Mouse (Mus musculus) erythroid progenitor cell, adult 5-6 weeks (primary cell): ENCODE results near the gene Plcb4. TPM values are rescaled to one million over a fixed set of nuclear protein-coding genes. Genes with fewer than 3 reads are reported as not detected.
A peak's percentile ranks its signal among the peaks of the same experiment; 100 is the strongest.

Experiments
- ATAC-seq: replicated peaks from 2 replicates; pipeline ENCODE4 v1.8.0; 2016; ENCODE audit warnings: moderate number of reproducible peaks, mild to moderate bottlenecking, moderate TSS enrichment, inconsistent platforms; ENCODE audit not compliant: poor library complexity, low FRiP score, severe bottlenecking
- total RNA-seq, 2 experiments: library from RNA; stranded (forward) in 1 of 2; stranded (reverse) in 1 of 2; fragments of 150-400 nt in 1 of 2; fragments of 186-747, 209-891 nt in 1 of 2; gene quantifications; 2 replicates each; pipeline versions ENCODE4 v1.2.3 to v1.2.4; 2015 to 2017; ENCODE audit warnings: low replicate concordance in 2 of 2

The Plcb4 gene
- total RNA-seq (2015; ENCODE audit: low replicate concordance), result 0.84 and 5.0 TPM in 2 replicates
- total RNA-seq (2017; ENCODE audit: low replicate concordance), result 1.2 and 3.0 TPM in 2 replicates

DNA sequence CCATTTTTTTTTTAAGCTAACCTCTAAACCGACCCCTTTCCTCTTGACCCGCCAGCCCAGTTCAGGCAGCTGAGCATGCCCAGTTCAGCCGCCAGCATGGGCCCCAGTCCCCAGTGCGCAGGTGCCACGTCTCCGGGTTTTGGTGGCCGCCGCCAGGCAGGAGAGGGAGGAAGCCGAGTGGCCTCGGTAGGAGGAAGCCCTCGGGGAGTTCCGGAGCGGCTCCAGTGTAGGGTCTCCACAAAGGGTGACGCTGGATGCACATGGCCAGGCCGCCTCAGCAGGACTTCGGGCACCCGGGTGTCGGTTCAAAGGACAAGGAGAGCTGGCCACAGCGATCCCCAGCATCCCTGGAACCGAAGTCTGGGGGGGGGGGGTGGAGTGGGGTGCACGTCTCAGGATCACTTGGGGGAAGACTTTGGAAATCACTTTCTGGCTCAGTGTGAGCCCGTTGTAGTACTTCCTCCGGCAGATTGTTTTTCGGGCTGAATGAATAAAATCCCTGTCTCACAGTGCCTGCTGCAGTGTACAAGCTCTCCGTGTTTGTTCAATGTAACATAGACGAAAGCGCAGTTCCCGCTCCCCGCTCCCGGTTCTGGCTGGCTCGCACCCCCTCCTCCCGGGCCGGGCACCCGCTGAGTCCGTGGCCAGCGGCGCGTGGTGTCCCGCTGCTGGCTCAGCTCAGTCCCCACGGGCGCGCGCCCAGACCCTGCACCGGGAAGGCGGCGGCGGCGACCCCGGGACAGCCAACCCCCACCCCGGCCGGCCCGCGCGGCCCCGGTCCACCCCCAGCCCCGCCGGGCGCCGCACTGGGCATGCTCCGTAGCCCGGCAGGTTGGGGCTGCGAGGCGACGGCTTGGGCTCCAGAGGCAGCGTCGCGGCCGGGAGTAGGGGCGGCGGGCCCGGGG is at the start of gene Plcb4:
Gene Plcb4 (plus strand): TSS at position 526 of the 905 bp plus-strand sequence.
- ATAC-seq, result peak; percentile 67

DNA sequence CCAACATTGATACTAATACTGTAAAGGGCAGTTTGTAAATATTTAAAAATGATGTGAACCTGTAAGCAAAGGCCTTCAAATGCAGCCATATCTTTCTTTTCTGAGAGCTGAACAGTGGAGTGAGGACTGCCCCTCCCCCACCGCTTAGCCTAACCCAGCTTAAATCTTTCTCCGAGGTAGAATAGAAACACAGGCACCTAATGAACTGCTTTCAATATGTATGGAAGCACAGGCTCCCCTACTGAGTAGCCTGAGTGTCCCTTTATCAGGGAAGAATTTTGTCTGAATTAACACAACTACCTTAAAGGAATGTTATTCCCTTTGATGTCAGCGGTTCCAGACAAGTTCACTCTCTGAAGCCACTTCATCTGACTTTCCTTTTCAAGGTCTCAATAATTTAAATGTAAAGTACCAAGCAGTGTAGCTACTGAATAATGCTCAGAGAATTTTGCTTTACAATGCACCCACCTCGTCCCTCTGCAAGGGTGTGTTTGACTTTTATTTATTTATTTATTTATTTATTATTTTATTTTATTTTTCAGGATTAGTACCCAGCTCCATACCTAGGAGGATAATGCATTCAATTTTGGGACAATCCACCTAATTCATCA is 44.1 kb upstream of the Plcb4 start:
- no peak for ATAC-seq

DNA sequence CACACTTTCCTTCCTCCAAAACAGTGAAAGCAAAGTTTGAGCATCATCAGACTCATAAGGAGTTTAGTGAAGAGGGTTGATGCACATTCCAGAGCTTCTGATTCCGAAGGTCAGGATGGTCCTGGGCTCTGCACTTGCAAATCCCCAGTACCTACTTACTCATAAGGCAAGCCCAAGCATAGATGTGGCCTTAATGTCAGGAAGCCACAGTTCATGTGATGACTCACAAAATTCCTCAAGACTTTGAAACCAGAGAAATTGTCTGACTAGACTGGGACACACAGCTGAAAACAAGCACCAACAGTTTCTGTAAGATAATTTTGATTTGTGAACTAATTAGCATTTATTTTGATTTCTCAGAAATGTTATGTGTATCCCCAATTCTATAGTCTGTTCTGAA is 42.7 kb upstream of the Plcb4 start:
- ATAC-seq, result no peak

DNA sequence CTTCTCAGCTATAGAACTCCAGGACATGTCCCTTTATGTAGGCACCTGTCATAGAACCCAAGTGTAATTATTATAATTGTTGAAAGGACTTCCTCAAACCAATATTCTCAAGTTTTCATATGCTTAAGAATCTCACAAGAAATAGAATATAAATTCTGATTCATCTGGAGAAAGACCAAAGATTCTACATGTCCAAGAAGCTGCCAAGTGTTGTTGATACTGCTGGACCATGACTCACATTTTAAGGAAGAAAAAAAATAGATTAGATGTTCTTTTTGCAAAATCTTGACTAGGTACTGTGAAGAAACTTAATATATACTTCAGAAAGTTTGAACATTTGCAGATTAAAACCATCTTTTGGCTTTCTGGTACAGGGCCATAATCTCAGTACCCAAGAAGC is 40.3 kb upstream of the Plcb4 start:
- no peak for ATAC-seq

DNA sequence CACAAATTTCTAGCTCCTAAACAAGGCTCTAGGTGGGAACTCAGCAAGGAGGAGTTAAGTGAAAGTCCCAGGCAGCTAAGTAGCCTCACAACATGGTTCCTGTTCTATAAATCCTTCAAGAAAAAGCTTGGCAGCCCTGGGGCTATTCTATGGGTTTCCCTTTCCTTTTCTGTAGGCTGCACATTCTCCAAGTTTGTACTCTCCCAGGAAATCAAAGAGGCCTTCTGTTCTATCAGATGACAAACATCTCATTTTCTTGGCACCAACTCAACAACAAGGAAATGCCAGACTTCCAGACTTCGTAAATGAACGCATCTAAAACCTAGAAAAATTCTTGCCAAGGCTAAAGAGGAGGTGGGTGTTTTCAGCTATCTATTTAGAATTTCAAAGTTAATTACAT is 38.9 kb upstream of the Plcb4 start:
- no peak for ATAC-seq

DNA sequence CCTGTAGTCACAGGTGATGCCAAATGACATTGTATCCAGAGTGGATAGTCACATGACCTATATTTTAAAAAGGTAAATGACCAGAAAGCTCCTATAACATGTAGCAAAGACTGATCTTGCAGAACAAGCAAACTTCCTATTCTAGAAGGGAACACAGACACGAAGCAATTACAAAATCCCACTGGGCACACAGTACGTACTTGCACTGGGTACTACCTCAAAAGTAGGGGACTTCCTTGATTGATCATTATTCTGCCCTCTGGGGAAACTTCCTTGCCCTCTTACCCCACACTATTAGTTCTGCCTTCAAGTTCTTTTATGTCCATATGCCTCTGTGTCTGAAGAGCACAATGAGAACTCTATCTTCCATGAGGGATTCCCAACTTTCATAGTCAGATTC is 31.0 kb upstream of the Plcb4 start:
- ATAC-seq, result no peak

DNA sequence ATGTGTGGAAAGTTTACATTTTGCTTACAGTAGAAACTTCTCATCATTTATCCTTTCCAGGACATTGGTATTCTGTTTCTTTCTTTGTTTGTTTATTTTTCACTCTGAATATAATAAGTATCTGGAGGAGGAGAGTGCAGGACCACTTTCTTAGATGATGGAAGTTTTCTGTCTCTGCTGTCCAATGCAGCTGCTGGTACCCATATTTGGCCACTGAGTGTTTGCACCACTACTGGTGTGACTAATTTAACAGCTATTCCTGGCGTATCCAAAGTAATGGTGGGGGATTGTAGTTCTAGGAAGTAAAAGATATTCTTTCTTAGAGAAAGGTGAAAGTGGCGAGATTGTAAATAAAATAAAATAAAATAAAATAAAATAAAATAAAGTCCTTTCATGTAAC is 21.6 kb upstream of the Plcb4 start:
- ATAC-seq, result no peak

DNA sequence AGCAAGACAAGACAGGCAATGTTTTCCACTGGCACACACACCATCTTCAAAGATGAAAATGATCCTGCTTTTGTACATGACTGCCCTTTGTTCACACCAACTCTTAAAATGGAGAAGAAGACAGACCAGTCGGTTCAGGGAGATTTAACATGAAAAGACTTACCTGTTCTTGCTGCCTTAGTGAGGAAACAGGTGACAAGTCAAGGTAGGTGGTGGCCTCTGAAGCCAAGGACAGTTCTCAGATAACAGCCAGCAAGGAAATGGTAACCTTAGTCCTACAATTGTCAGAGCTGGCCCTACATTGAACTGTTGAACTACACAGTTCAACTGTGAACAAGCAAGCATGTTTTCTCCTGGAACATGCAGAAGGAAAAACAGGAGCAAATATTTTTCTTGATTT is 17.8 kb upstream of the Plcb4 start:
- ATAC-seq, result no peak

DNA sequence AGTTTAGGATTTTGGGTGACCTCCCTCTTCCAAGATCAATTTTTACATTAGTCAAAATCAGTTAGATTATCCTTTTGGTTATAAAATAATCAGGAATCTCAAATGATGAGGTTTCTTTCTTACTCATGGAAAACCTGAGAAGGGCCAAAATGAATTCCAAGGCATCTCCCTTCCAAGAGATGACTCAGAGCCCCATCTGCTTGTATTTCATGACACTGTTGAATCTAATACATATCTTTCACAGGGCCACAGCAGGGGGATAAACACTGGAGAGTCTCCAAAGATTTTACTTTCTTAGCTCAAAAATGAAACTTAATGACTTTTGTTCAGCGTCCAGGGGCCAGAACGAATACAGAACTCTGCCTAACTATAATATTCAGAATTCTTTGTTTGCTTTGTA is 17.2 kb upstream of the Plcb4 start:
- no peak for ATAC-seq

DNA sequence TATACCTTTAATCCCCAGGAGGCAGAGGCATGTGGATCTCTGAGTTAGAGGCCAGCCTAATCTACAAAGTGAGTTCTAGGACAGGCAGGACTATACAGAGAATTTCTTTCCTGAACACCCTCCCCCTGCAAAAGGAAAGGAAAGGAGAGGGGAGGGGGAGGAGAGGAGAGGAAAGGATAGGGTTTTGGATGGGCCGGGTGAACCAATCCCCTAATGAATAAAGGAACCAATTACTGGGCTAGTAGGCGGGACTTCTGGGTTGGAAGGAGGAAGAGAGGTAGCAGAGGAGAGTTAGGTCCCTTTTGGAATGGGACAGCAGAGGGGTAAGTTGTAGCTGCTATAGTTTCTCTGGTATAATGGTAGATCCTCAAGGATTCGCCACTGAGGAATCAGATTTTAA is 12.6 kb upstream of the Plcb4 start:
- no peak for ATAC-seq

DNA sequence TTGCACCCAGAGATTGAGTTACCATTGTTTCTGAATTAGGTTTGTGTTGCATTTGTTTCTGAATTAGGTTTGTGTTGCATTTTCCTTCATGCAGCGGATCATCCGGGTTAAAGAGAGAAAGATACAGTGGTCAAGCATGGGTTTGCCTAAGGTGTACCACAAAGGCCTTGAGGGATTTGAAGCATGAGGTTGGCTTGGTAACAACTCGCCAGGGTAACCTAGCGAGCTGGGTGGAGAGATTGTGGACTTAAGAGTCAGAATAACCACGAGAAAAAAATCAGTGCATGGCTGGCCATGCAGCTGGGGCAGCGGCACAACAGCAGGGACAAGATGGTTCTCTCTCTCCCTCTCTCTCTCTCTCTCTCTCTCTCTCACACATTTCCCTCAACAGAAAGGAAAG is 12.2 kb upstream of the Plcb4 start:
- ATAC-seq, result no peak

DNA sequence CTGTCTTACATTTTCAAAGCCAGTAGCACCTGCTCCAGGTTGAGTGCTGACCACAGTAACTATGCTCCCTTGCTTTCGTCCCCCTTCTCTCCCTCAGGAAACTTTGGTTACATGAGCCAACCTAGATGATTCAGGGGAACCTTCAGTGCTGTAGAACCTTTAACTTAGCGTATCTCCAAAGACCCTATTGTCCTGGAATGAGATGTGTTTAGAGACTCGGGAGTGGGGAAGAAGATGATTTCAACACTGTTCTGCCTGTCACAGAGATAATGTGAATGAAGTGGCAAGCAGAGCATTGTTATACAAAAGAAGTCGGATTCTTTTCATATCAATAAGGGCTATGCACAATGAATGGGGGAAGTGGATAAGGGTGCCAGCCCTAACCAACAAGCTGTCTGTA is 10.8 kb upstream of the Plcb4 start:
- ATAC-seq, result no peak

DNA sequence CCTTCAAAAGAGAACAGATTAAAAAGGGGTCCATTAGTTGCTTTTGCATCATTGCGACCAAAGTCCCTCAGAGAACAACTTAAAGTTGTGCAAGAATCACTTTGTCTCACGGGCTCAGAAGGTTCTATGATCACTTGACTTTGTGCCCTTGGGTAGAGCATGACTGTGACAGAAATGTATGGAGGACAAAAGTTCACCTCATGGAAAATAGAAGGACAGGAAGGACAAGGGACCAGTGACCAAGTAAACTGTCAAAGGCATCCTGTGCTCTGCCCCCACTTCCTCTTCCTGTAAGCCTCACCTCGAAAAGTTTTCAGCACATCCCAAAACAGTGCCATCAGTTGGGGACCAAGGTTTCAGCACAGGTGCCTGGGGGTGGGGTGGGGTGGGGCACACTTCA is 7.9 kb upstream of the Plcb4 start:
- no peak for ATAC-seq

DNA sequence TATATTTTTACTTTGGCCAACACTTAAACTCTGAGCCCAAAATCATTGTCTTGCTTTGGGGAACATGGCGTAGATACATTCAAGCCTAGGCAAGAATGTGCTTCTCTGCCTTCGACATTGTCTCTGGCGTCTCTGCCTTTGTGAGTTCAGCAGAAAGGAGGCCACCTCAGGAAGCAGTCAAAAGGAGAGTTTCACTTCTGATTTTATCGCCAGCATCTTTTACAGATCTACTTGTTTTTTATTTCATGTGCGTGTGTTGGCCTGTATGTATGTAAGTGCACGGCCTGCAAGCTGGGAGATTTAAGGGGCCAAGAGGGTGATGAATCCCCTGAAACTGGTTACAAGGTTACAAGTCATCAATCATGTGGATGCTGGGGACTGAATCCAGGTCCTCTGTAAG is 6.8 kb upstream of the Plcb4 start:
- ATAC-seq, result no peak

DNA sequence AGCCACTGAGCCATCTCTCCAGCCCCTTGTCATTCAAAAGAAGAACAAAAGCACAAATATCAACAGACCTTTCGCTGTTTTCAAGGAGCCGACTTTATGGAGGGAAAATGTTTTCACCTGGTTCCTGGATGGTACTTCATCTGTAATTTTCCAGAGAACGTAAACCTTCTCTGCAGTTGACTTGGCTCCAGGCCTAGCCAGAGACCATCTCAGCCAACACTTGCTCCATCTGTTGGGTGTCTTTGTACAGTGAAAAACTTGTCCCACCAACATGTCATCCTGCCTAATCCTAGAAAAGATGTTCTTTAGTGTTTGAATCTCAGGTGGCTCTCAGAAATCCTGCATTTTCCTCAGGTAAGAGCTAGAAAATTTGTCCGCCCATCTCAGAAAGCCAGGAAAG is 6.4 kb upstream of the Plcb4 start:
- no peak for ATAC-seq

DNA sequence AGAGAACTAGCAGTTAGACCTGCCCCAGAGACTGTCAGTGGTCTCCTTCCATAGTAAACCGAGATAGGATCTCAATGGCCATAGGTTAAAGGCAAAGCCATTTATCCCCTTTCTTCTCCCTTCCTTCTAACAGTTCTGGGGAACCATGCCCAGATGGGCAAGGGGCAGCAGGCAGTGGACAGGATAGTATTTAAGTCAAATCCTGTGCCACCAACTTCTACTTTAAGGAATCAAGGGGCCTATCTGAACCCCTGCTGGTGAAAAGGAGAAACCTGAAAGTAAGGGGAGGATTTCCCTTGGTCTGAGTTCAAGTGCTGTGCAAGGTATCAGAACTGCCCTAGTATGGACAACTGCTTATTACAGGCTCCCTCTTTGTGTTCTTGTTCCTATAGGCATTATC is 2.9 kb upstream of the Plcb4 start:
- ATAC-seq, result no peak

DNA sequence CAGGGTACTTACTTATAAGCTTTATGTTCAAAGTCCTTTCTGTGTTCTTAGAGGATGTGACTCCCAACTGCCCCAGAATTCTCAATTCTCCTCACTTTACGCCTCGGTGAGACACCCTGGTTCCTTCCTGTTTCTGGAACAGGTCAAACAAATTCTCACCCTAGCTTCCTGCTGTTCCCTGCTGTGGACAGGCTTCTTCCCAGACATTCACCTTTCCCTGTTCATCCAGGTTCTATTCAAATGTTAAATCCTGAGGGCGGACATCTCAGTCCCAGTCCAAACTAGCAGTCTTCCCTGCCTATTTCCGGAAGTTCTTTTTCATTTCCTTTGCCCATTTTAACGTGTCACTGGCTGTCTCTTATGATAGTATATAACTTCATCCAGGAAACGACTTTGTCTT is 2.2 kb upstream of the Plcb4 start:
- ATAC-seq, result no peak

DNA sequence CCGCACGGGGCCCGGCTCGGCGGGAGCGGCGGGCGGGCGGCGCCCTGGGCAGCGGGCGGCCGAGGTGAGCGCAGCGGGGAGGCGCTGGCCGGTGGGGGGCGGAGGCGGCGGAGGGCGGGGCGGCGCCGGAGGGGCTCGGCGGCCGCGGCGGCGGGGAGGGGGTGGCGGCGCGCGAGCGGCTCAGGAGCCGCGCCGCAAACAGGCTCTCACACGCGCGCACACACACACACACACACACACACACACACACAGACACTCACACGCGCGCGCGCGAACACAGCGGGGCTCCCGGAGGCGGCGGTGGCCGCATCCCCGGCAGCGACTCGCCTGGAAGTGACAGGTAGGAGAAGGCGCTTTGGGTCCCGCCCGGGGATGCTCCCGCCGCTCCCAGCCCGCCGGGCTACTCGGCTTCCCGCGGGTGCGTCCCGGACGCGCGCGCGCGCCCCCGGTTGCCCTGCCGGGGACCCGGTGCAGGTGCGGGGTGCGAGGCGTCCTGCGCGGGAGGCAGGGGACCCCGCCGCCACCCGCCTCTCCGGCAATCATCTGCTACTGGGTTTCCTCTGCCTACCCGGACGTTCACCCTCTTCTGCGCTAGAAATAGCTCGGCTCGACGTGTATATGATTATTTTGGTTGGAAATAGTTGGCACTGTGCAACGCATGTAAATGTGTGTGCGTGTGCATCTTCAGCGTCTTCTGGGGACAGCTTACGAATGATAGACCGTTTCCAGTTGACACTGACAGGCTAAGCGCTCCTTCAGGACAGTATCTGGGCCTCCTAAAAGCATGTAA is 775 bp downstream of the Plcb4 start:
- ATAC-seq, result no peak

DNA sequence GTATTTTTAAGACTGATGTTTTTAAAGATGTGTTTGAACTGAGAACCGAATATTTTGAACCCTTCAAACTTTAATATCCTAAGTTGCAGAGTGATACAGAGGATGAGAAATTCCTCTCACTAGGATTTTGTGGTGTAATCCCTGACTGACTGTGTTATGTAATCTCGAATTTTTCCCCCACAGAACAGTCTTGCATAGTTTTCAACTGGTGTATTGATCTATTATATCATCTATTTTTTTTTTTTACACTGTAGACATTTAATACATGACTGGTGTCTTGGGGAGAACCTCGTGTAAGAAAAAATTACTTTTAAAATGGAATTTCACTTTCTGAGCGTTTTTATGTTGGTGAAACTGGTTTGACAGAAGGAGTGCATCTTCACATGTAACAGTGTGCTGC is 2.0 kb downstream of the Plcb4 start:
- ATAC-seq, result no peak

DNA sequence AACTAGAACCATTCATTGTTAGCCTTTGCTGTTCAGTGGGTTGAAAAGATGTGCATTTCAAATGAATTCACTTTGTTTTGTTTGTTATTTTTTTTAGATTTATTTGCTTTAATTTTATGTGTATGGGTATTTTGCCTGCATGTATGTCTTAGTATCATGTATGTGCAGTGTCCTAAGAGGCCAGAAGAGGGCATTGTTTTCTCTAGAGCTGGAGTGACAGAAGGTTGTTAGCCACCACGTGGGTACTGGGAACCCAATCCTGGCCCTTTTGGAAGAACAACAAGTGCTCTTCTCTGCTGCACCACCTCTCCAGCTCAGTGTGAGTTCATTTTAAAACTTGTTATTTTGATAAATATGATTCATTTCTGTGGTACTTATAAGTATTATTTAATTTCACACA is 5.0 kb downstream of the Plcb4 start:
- ATAC-seq, result no peak

DNA sequence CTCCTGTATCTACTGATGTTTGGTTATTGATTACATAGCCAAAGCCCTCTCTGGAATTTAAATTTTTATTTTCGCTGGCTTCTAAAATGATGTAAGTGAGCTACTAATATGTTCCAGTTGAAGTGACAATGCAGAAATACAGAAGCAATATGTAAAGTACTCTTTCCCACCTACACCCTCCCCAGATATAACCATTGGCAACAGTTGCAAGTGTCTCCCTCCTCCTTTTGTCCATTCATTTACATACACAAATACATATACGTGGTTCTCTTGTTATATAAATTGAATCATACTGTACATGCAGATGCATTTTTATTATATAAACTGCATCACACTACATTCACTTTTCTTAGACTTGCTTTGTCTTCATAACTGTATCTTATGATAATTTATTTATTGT is 8.7 kb downstream of the Plcb4 start:
- ATAC-seq, result no peak
